Mouse (Mus musculus): Measurements from ENCODE around the gene Stk38l. TPM values are rescaled to one million over a fixed set of nuclear protein-coding genes. Genes with fewer than 3 reads are reported as not detected.

Stk38l gene
- polyA plus RNA-seq, 1 experiment from 2014 or later, result 20.6 TPM

DNA sequence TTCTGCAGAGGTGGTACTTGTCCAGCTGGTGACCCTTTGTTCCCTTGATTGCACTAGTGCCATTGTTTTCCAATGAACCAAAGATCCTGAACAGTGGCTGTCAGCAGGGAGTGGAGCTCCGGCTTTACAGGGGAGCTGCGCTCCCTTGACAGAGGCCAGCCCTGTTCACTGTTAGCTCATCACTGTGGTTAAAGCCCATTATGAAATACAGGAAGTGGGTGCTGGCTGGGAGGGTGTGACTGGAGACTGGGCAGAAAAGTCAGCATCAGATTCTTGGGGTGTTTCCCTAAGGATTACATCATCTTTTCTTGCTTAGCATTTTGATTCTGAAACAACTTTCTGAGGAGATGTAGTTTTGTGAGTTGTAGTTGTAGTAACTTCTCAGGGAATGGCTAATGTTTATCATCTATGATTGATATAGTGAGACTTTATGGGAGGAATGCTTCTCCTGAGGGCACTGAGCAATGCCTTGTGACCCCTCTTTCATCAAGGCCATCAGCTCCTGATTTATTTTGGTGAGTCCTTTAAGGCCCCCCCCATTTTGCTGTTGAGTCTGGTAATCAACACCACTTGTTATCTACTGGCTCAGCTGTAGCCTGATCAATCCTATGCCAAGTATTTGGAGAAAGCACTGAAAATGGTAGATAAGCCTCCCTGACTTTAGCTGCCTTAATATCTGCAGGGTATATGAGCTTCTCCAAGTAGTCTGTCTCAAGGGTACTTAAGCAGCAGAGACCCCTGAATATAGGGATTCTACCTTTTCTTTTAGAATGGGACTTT is 52.0 kb downstream of the Stk38l start:
- ATAC-seq (ENCODE audit: insufficient read depth, low FRiP score, low read depth), result 0 out of 2 replicates have a peak, but pooled peaks have one; percentile 68
- H3K27me3 ChIP-seq (replicated peaks), result no peaks in the 10 kb centered on the region
- H3K4me2 ChIP-seq, result no peak overlapping the region
- 53% methylated on average over 2 of the region's 2 CpGs for WGBS
- H3K4me3 ChIP-seq (replicated peaks), result no peak overlapping the region
- peaks cover 6% of the 10 kb centered on the region; the same call in 1 of the 2 replicates for H3K36me3 ChIP-seq
- no peaks in the 10 kb centered on the region for H3K4me1 ChIP-seq
- H3K9me3 ChIP-seq, result no peaks in the 10 kb centered on the region
- H3K9ac ChIP-seq, result no peak overlapping the region
- H3K27ac ChIP-seq, result no peak overlapping the region

DNA sequence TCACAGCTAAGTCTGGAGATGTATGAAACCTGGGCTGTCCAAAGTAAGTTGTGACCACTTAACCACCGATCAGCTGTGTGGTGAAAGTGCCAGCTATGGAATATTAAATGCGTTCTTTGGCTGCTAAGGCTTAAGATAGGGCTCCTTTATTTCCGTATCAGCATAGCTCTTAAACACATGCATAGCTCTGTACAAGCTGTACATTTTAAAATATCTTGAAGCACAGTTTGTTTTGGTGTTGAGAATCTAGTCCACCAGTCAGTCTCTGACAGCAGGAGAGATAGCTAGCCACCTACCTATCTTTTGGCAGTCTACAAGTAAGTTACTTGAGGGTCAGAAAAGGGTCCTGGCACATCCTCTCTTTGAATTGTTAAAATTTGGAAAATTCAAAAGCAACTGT is 53.3 kb downstream of the Stk38l start:
- Histone ChIP-seq H3K9me3 (no peaks in the 10 kb centered on the region), H3K9ac (no peak overlapping the region), H3K27me3 (replicated peaks) (no peaks in the 10 kb centered on the region), H3K4me1 (no peaks in the 10 kb centered on the region), H3K4me3 (replicated peaks) (no peak overlapping the region), H3K4me2 (no peak overlapping the region), H3K36me3 (peaks cover 6% of the 10 kb centered on the region; the same call in 1 of the 2 replicates), H3K27ac (no peak overlapping the region)
- ATAC-seq (ENCODE audit: insufficient read depth, low FRiP score, low read depth), result no peak
- 88% methylated on average over 3 of the region's 3 CpGs for whole genome bisulfite sequencing

DNA sequence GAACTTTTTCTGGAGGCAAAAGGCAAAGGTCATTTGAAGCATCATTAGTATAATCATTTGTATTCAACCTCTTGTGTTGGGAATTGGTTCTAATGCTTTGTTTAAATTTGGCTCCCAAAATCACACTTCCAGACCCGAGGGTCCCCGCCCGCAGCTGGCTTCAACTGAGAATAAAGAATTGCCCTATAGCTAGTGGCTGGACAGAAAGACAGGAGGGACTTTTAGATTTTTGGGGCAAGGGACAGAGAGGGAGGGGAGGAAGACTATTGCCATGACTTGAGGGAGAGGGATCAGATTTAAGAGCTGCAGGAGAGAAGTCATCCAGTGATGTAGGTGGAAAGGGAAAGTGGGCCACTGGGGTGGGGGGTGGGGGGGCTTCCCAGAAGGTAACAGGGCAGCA is 56.8 kb downstream of the Stk38l start:
- no peak for ATAC-seq (ENCODE audit: insufficient read depth, low FRiP score, low read depth)
- 71% methylated on average over 3 of the region's 3 CpGs for WGBS
- H3K9me3 ChIP-seq, result no peaks in the 10 kb centered on the region

DNA sequence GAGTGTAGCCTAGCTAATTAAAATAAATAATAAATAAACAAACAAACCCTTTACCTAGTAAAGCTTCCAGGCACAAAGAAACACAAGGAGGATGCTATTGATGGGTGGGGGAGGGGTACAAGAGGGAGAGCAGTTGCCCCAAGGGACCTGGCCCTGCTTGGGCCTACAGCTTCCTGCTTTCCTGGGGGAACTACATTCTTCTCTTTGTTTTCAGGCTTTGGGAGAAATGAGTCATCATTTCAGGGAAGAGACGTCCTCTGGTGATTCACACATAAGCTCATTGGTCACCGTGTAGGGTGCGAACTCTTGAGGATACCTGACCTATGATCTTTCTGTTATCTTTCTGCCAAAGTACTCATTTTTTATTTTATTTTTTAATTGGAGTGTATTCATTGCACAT is 68.7 kb downstream of the Stk38l start:
- H3K4me1 ChIP-seq, result 0 out of 2 replicates have a peak, but pooled peaks cover 3% of the 10 kb centered on the region
- 62% methylated on average over 3 of the region's 3 CpGs for WGBS
- ATAC-seq (ENCODE audit: insufficient read depth, low FRiP score, low read depth), result no peak

More for the DNA sequence above, 56.8 kb downstream of the Stk38l start:
- no peaks in the 10 kb centered on the region for H3K27me3 ChIP-seq (replicated peaks)
- H3K36me3 ChIP-seq, result no peaks in the 10 kb centered on the region
- no peaks in the 10 kb centered on the region for H3K4me1 ChIP-seq
- H3K9ac ChIP-seq, result no peak overlapping the region
- no peak overlapping the region for H3K4me2 ChIP-seq
- no peak overlapping the region for H3K4me3 ChIP-seq (replicated peaks)
- no peak overlapping the region for H3K27ac ChIP-seq

DNA sequence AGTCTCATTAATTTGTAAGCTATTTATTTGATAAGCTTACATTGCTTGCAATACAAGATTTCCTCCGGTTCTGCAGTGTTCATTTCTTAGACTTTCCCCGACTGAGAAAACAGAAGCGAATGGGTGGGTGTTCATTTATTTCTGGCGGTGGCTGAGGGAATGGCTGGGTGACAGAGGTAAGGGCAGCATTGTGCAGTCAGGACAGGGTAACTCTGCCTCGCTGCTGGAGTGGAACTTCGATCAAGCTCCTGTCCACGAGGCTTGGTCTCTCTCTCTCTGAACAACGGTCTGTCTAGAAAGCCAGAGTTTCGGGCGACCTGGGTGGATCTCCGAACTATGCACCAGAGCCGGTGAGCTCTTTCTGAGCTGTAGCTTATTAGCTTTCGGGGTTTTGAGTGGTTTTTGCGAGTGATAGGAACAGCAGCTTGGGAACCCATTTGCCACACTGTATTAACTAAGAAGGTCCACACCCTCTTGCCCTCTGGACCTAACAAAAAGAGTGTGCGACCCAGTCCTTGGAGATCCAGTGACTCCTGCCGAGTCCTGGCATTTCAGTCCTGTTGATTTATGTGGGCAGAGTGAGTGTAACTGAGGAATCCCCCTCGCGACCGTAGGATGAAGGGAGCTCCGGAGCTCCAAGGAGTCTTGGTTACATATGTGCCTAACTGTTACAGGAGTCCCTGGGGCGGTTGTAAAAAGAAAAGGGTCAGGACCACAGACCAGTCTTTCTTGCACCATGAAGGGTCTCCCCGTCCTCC is 70.5 kb downstream of the Stk38l start:
- Histone ChIP-seq H3K4me1 (0 out of 2 replicates have a peak, but pooled peaks cover 3% of the 10 kb centered on the region), H3K9ac (peak overlapping the region; percentile 17), H3K27me3 (replicated peaks) (no peaks in the 10 kb centered on the region), H3K4me2 (peak overlapping the region; percentile 91), H3K9me3 (no peaks in the 10 kb centered on the region), H3K36me3 (no peaks in the 10 kb centered on the region), H3K27ac (no peak overlapping the region), H3K4me3 (replicated peaks) (peak overlapping the region; percentile 56)
- 13% methylated on average over 22 of the region's 22 CpGs for WGBS
- ATAC-seq (ENCODE audit: insufficient read depth, low FRiP score, low read depth), result no peak

More for the DNA sequence above, 68.7 kb downstream of the Stk38l start:
- Histone ChIP-seq H3K9me3 (no peaks in the 10 kb centered on the region), H3K9ac (no peak overlapping the region), H3K27me3 (replicated peaks) (no peaks in the 10 kb centered on the region), H3K27ac (no peak overlapping the region), H3K36me3 (no peaks in the 10 kb centered on the region), H3K4me2 (no peak overlapping the region), H3K4me3 (replicated peaks) (no peak overlapping the region)

DNA sequence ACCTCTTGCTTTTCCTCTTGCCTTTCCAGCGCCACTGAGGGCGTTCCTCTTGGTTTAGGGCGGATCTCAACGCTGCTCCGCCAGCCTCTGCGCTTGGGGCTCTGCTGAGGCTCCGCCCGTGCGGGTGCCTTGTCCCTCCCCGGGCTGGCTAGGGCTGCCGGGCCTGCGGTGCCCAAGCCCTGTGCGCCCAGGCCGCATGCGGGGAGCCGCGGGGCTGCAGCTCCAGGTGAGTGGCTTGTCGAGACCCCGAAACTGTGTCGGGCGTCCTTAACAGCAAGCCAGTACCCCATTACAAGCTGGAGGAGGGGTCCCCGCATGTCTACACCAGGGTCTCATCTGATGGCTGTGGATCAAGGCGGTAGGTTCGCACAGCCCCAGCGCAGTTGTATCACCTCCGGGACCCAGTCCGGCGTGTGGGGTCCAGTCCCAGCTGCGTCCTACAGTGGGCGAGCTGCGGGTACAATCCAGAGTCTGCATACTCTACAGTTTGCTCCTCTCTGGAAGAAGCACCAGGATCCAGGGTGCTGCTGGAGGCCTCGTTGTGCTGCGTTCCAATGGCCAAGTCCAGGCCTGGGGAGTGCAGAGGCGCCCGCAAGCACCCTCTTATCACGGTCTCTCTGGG is 71.2 kb downstream of the Stk38l start, which contains the start of gene Arntl2:
Gene Arntl2 (plus strand): TSS at position 132 of the 622 bp plus-strand sequence.
- no peaks in the 10 kb centered on the region for H3K27me3 ChIP-seq (replicated peaks)
- no peaks in the 10 kb centered on the region for H3K9me3 ChIP-seq
- H3K9ac ChIP-seq, result peak within 1 kb of the TSS; percentile 37
- H3K4me1 ChIP-seq, result 0 out of 2 replicates have a peak, but pooled peaks cover 3% of the 10 kb centered on the region
- H3K4me2 ChIP-seq, result peak within 1 kb of the TSS; percentile 91
- ATAC-seq (ENCODE audit: insufficient read depth, low FRiP score, low read depth), result peak; percentile 96
- no peaks in the 10 kb centered on the region for H3K36me3 ChIP-seq
- H3K27ac ChIP-seq, result no peak within 1 kb of the TSS
- H3K4me3 ChIP-seq (replicated peaks), result peak within 1 kb of the TSS; percentile 56
- 2% methylated on average over 36 of the region's 36 CpGs for WGBS

DNA sequence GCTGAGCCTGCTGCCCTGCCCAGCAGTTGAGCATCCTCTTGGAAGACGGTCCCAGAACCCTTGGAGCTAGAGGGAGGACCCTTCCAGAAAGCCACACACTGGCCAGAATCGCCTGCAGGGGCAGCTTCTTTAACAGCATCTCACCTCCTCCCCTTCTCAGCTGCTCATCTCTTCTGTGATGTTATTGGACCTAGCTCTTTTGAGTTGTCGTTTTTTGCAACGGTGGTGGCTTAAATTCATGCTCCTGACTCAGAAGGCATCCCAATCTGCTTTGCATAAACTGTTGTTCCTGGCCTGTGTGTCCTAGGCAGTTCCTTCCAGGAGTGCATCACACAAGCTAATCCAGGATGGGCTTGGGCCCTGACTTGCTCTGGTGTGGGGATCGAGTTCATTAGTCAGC is 72.7 kb downstream of the Stk38l start:
- Histone ChIP-seq H3K27me3 (replicated peaks) (no peaks in the 10 kb centered on the region), H3K4me2 (no peak overlapping the region), H3K4me3 (replicated peaks) (no peak overlapping the region), H3K27ac (no peak overlapping the region), H3K36me3 (no peaks in the 10 kb centered on the region), H3K9ac (no peak overlapping the region), H3K9me3 (no peaks in the 10 kb centered on the region), H3K4me1 (0 out of 2 replicates have a peak, but pooled peaks cover 3% of the 10 kb centered on the region)
- no peak for ATAC-seq (ENCODE audit: insufficient read depth, low FRiP score, low read depth)
- WGBS, result 55% methylated on average over 5 of the region's 5 CpGs

DNA sequence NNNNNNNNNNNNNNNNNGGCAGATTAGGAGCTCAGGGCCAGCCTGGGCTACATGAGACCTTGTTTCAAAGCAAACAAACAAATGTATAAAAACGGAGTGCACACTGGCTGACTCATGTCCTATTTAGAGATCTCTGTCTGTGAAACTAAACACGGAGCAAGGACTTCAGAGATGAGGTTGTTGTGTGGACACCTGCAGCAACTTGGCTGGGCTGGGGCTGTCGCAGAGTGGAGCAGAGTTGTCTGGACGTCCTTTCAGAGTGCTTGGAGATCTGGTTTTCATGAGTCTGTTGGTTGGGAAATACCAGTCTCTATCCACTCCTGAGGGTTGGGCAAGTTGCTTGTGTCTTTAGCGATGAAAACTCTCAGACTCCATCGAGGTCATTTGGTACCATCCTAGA is 85.2 kb downstream of the Stk38l start:
- H3K4me3 ChIP-seq (replicated peaks), result no peak overlapping the region
- 84% methylated on average over 6 of the region's 6 CpGs for WGBS
- no peak for ATAC-seq (ENCODE audit: insufficient read depth, low FRiP score, low read depth)

DNA sequence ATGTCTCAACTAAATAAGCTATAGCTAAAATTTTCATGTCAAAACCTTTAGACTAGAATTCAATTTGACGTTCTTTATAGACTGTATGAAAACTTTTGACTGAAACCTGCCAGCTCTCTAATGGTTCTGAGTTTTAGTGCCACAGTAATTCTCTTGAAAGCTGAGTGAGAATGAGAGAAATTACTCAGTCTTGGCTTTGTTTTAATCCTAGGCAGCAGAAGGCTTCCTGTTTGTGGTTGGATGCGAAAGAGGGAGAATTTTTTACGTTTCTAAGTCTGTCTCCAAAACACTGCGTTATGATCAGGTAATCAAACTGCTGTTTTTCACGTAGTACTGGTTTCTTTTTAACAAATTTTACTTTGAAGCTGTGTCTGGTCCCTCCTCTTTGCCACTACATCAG is 88.2 kb downstream of the Stk38l start:
- ATAC-seq (ENCODE audit: insufficient read depth, low FRiP score, low read depth), result no peak
- 86% methylated on average over 5 of the region's 5 CpGs for WGBS
- Histone ChIP-seq H3K9me3 (no peaks in the 10 kb centered on the region), H3K36me3 (no peaks in the 10 kb centered on the region), H3K27ac (no peak overlapping the region), H3K4me1 (no peaks in the 10 kb centered on the region), H3K27me3 (replicated peaks) (no peaks in the 10 kb centered on the region), H3K9ac (no peak overlapping the region), H3K4me3 (replicated peaks) (no peak overlapping the region), H3K4me2 (no peak overlapping the region)

More for the DNA sequence above, 85.2 kb downstream of the Stk38l start:
- Histone ChIP-seq H3K36me3 (no peaks in the 10 kb centered on the region), H3K9me3 (no peaks in the 10 kb centered on the region), H3K4me2 (no peak overlapping the region), H3K9ac (no peak overlapping the region), H3K4me1 (no peaks in the 10 kb centered on the region), H3K27me3 (replicated peaks) (no peaks in the 10 kb centered on the region), H3K27ac (no peak overlapping the region)

DNA sequence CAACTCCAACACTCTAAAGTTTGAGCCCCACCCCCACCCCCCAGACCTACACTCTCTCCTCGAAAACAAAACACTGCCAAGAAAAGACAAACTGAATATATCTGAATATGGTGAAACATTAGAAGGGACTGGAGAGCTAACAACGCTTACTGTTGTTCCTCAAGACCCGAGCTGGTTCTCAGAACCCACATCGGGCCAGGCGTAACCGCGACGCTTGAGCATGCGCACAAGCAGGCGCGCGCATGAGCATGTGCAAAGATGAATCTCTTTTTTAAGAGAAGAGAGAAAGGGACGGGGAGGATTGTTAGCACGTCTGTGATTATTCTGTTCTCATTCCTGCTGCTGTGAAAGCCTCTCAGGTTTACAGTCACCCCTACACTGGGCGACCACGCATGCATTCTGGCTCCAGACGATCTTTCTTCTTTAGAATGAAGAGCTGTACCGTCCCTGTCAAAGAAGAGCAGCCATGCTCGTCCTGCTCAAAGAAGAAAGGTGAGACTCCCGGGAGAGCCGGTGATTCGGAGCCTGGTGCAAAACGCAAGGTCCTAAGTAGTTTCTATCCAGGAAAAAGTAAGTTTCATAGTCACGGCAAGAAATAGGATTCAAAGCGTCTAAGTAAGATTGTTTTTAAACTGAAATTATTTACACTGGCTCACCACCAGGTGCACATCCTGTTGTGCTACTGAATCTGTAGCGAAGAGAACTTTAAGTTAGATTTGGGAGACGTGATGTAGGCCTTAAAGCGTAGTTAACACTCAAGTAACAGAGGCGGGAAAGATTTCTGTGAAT is 95.6 kb downstream of the Stk38l start:
- no peak overlapping the region for H3K27ac ChIP-seq
- WGBS, result 86% methylated on average over 29 of the region's 29 CpGs
- no peak for ATAC-seq (ENCODE audit: insufficient read depth, low FRiP score, low read depth)
- H3K4me3 ChIP-seq (replicated peaks), result no peak overlapping the region
- H3K4me1 ChIP-seq, result no peaks in the 10 kb centered on the region
- H3K27me3 ChIP-seq (replicated peaks), result no peaks in the 10 kb centered on the region
- no peak overlapping the region for H3K4me2 ChIP-seq
- no peak overlapping the region for H3K9ac ChIP-seq
- H3K9me3 ChIP-seq, result no peaks in the 10 kb centered on the region
- no peaks in the 10 kb centered on the region for H3K36me3 ChIP-seq

DNA sequence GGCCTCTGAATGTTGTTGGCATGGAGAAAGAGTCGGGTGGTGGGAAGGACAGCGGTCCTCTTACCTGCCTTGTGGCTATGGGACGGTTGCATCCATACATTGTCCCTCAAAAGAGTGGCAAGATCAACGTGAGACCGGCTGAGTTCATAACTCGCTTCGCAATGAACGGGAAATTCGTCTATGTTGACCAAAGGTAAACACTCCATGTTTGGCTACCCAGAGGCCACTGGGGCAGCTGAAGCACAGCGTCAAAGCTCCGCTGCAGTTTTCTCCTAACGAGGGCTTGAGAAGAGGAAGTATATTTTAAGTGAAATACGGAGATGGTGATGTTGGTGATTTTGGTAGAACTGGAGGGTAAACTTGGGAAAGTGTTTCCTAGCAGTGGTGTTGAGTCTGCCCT is 97.2 kb downstream of the Stk38l start:
- 65% methylated on average over 13 of the region's 13 CpGs for WGBS
- peak; percentile 71; the same call in 1 of the 2 replicates for ATAC-seq (ENCODE audit: insufficient read depth, low FRiP score, low read depth)
- no peak overlapping the region for H3K9ac ChIP-seq
- no peak overlapping the region for H3K4me2 ChIP-seq
- H3K27me3 ChIP-seq (replicated peaks), result no peaks in the 10 kb centered on the region
- no peak overlapping the region for H3K4me3 ChIP-seq (replicated peaks)
- H3K4me1 ChIP-seq, result no peaks in the 10 kb centered on the region
- no peaks in the 10 kb centered on the region for H3K36me3 ChIP-seq
- H3K27ac ChIP-seq, result no peak overlapping the region
- no peaks in the 10 kb centered on the region for H3K9me3 ChIP-seq

All from stomach, embryonic 15.5 days (tissue).